Mouse (Mus musculus) neural tube, embryonic 14.5 days (tissue): ENCODE data around the gene Cavin1. TPM values are rescaled to one million over a fixed set of nuclear protein-coding genes. Genes with fewer than 3 reads are reported as not detected.

Experiments
- ATAC-seq: fragments of 200-750 bp; cut with Nextera tagmentation; 2 replicates; pipeline ENCODE4 v1.8.0; 2017; ENCODE audit warnings: low read depth, mild to moderate bottlenecking, moderate TSS enrichment, moderate library complexity
- H3K27ac ChIP-seq: fragments of 300-500 bp; sonication (generic); 2 replicates; pipeline ENCODE4 v1.5.1; 2014; ENCODE audit warnings: low read depth, mild to moderate bottlenecking, control low read depth, low read length, moderate library complexity, mixed read lengths
- H3K27me3 ChIP-seq: fragments of 300-500 bp; sonication (generic); 2 replicates; pipeline ENCODE4 v1.6.1; 2014; ENCODE audit warnings: low read length; ENCODE audit not compliant: control insufficient read depth, insufficient read depth
- H3K36me3 ChIP-seq: fragments of 300-500 bp; sonication (generic); 2 replicates; pipeline ENCODE4 v1.6.1; 2014; ENCODE audit warnings: low read length, mixed read lengths; ENCODE audit not compliant: control insufficient read depth, insufficient read depth
- H3K4me1 ChIP-seq: fragments of 300-500 bp; sonication (generic); 2 replicates; pipeline ENCODE4 v1.6.1; 2014; ENCODE audit warnings: low read length; ENCODE audit not compliant: control insufficient read depth, insufficient read depth
- H3K4me2 ChIP-seq: fragments of 300-500 bp; sonication (generic); 2 replicates; pipeline ENCODE4 v1.6.1; 2014; ENCODE audit warnings: mild to moderate bottlenecking, low read depth, low read length, control low read depth
- H3K4me3 ChIP-seq: fragments of 300-500 bp; sonication (generic); 2 replicates; pipeline ENCODE4 v1.5.1; 2014; ENCODE audit warnings: low read depth, low read length, control low read depth, mixed read lengths
- H3K9ac ChIP-seq: fragments of 300-500 bp; sonication (generic); replicated peaks from 2 replicates; pipeline ENCODE4 v1.6.1; 2014; ENCODE audit warnings: low read depth, mild to moderate bottlenecking, control low read depth, low read length, mixed read lengths
- H3K9me3 ChIP-seq: fragments of 300-500 bp; sonication (generic); 2 replicates; pipeline ENCODE4 v1.6.1; 2016; ENCODE audit warnings: low read length; ENCODE audit not compliant: control insufficient read depth
- WGBS: fragments of 180-500 bp; shearing (Covaris S2); extraction: QIAGEN DNeasy Blood & Tissue Kit; methylation state at CpG from one replicate; pipeline ENCODE4 v1.1.7; 2014; 5-methylcytosine and 5-hydroxymethylcytosine counted together
- polyA plus RNA-seq: library from polyadenylated mRNA; unstranded; fragments of >200 nt; fragmentation: Nextera tagmentation; extraction: Ambion mirVana; gene quantifications from 2 replicates; pipeline ENCODE4 v1.2.1, GENCODE M21; 2014

Cavin1 gene
- polyA plus RNA-seq, 1 experiment from 2014 or later = 5.3 TPM

DNA sequence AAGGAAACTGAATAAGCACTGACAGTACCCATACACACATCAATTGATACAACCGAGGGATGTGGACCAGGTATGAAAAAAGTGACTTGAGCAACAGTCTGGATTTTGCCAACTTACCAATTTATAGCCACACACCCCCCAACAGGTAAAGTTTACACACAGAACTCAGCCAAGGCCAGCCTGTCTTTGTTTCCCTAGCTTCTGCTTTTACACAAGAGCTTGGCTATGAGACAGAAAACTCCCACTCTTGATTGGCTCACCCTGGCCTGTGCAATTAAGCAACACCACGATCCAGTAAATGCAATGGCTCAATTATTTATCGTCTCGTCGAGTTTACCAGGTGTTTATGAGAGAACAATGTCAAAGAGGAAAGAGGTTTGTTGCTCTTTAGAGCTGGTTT, 32.6 kb downstream of the Cavin1 start:
- ATAC-seq = no peak
- Histone ChIP-seq H3K9ac (peak overlapping the region; percentile 39; the same call in 1 of the 2 replicates), H3K27me3 (no peaks in the 10 kb centered on the region), H3K27ac (peak overlapping the region; percentile 41; the same call in 1 of the 2 replicates), H3K4me3 (peak overlapping the region; percentile 97), H3K36me3 (no peaks in the 10 kb centered on the region), H3K4me1 (peaks cover 9% of the 10 kb centered on the region; the same call in 1 of the 2 replicates), H3K4me2 (peak overlapping the region; percentile 56), H3K9me3 (no peaks in the 10 kb centered on the region)
- 13% methylated on average over 5 of the region's 5 CpGs for WGBS

DNA sequence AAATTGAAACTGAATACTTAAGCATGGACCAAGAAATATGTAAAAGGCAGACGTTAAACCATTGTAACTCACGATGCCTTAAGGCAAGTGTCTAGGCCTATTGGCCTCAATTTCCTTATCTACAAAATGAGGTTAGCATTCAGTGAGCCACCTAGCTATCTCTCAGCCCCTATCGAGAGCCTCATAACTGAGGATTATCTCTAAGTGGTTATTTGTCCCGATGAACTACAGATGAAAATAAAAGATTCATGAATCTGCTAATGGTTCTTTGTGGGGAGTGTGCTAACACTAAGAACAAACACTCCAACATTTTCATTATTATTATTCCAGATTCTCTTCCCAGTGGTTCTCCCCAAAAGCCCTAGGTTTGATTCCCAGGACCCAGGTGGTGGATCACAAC, 33.4 kb downstream of the Cavin1 start:
- Histone ChIP-seq H3K9ac (no peak overlapping the region), H3K4me1 (peaks cover 9% of the 10 kb centered on the region; the same call in 1 of the 2 replicates), H3K27me3 (no peaks in the 10 kb centered on the region), H3K4me3 (peak overlapping the region; percentile 97; the same call in 1 of the 2 replicates), H3K27ac (no peak overlapping the region), H3K9me3 (no peaks in the 10 kb centered on the region), H3K4me2 (peak overlapping the region; percentile 56), H3K36me3 (no peaks in the 10 kb centered on the region)
- no peak for ATAC-seq
- 63% methylated on average over 4 of the region's 4 CpGs for WGBS

DNA sequence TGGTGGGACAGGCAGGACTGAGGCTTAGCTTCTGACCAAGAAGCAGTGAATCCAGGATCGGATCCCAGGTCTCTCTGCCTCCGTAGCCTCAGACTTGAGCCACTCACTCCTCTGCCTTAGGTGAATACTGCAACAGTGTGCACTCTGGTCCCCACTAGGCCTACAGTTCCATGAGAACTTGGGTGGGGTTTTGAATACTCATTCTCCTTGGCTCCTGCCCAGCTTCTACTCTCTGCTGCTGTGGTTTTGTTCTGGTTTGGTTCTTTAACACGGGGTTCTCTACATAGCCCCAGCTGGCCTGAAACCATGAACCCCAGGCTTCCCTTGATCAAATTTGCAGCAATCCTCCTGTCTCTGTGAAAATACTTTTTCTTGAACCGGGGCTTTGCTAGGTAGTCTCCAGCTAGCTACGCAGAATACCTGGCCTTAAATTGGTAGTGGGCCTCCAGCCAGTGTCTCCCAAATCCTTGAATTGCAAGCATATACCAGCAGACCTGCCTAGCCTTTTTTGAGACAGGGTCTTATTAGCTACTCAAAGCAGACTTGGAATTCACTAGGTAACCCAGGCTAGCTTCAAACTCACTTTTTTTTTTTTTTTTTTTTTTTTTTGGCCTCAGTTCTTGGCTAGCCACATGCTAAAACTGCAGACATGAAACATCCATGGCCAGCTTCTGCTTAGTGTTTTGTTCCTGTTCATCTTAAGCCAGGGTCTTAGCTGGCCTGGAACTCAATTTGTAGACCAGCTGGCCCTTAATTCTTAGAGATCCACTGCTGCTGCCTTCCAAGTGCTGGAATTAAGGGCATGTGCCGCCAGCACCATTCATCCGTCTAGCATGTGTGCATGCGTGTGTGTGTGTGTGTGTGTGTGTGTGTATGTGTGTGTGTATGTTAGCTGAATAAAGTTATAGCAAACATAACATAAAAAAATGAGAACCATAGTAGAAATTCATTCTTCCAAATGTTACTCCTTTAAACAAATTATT, 35.0 kb downstream of the Cavin1 start:
- Histone ChIP-seq H3K9ac (no peak overlapping the region), H3K4me1 (peaks cover 9% of the 10 kb centered on the region; the same call in 1 of the 2 replicates), H3K4me2 (no peak overlapping the region), H3K27ac (no peak overlapping the region), H3K4me3 (no peak overlapping the region), H3K9me3 (no peaks in the 10 kb centered on the region), H3K27me3 (no peaks in the 10 kb centered on the region), H3K36me3 (no peaks in the 10 kb centered on the region)
- WGBS = 84% methylated on average over 8 of the region's 8 CpGs
- no peak for ATAC-seq

DNA sequence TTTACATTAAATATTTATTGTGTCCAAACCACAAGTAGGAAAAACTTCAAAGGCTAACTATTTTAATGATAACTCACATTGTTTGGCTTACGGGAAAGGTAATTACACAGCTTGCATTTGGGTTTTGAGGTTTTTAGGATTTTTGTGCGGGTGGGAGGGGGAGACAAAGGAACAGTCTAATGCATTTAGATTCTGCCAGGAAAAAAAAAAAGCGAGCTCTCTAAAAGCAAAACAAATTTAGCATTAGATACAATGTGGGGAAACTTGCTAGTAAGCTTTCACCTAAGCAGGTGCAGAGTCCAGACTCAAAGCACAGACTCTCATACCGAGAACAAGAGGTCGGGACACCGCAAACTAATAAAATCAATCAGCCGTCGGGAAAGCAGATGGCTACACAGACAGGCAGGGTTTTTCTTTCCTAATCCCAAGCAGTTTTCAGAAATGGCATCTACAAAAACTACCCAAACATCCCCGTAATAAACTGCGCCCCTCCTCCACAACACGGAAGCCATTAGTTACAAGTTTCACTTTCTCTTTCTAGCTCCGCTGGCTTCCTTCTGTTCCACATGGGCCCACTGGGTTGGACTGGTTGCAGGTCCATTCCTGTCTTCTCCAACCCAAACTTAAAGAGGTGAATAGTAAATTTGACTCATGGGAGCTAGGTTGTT, 39.3 kb downstream of the Cavin1 start:
- Histone ChIP-seq H3K4me3 (no peak overlapping the region), H3K9ac (no peak overlapping the region), H3K4me1 (no peaks in the 10 kb centered on the region), H3K36me3 (no peaks in the 10 kb centered on the region), H3K27ac (no peak overlapping the region), H3K27me3 (no peaks in the 10 kb centered on the region), H3K9me3 (no peaks in the 10 kb centered on the region), H3K4me2 (no peak overlapping the region)
- ATAC-seq = no peak
- 47% methylated on average over 12 of the region's 12 CpGs for WGBS

DNA sequence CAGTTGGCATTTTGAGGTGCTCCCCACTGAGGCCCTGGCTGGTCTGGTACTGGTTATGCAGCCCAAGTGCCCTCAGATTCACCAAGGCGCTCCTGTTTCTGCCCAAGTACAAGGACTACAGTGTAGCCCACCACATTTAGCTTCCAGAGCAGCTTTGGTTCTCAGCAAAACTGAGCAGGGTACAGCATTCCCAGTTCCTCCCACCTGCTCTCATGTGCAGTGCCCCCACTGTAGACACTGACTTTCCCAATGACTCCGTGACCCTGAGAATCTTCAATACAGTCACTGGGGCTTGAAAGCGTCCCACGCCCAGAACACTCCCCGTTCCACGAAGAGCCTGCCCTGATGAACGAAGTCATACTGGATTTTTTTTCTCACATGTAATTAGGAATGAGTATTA, 40.1 kb downstream of the Cavin1 start:
- H3K36me3 ChIP-seq = no peaks in the 10 kb centered on the region
- ATAC-seq = no peak
- H3K4me2 ChIP-seq = no peak overlapping the region
- no peaks in the 10 kb centered on the region for H3K27me3 ChIP-seq
- no peaks in the 10 kb centered on the region for H3K9me3 ChIP-seq
- H3K9ac ChIP-seq = no peak overlapping the region
- no peak overlapping the region for H3K4me3 ChIP-seq
- no peaks in the 10 kb centered on the region for H3K4me1 ChIP-seq
- H3K27ac ChIP-seq = no peak overlapping the region
- WGBS = 77% methylated on average over 7 of the region's 7 CpGs

DNA sequence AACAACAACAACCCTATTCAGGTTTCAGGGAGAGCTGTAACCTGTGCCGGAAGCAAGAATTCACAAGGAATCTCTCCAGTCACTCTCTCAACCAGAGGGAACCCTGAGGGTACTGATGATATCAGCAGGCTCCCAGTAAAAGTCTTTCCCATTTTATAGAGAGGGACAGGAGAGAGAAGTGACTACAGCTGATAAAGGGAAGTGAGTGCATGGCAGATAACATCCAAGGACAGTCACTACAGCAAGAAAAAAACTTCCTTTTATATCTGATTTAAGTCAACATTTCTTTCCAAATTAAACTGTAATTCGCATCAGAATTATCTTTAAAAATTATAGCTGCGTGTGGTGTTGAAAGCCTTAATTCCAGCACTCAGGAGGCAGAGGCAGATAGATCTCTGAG, 43.3 kb downstream of the Cavin1 start:
- Histone ChIP-seq H3K4me1 (no peaks in the 10 kb centered on the region), H3K9ac (no peak overlapping the region), H3K36me3 (no peaks in the 10 kb centered on the region), H3K27ac (no peak overlapping the region), H3K4me3 (no peak overlapping the region), H3K27me3 (no peaks in the 10 kb centered on the region), H3K4me2 (no peak overlapping the region), H3K9me3 (no peaks in the 10 kb centered on the region)
- no peak for ATAC-seq
- 89% methylated on average over 3 of the region's 3 CpGs for WGBS

DNA sequence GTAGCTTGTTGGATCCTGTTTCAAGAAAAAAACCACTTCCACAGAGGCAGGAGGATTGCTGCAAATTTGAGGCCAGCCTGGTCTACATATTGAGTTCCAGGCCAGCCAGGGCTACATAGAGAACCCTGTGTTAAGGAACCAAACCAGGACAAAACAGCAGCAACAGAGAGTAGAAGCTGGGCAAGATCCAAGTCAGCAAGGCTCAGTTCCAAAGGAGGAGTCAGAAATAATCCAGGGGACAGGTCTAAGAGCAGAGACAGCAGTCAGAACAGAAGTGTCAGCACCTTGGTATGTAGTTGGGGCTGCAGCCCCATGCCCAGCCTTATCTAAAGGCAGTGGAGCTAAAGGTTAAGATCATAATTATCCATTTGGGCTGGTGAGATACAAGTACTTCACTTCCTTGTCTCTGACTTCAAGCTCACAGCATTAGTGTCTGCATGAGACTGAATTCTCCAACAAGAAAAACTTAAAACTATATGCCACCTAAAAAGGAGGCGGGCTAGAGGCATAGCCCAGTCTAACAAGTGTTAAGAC, 46.2 kb downstream of the Cavin1 start:
- Histone ChIP-seq H3K27ac (no peak overlapping the region), H3K27me3 (no peaks in the 10 kb centered on the region), H3K4me2 (no peak overlapping the region), H3K9me3 (no peaks in the 10 kb centered on the region), H3K9ac (no peak overlapping the region), H3K36me3 (no peaks in the 10 kb centered on the region), H3K4me1 (no peaks in the 10 kb centered on the region), H3K4me3 (no peak overlapping the region)
- no peak for ATAC-seq
- WGBS = 88% methylated on average over 1 of the region's 1 CpGs

DNA sequence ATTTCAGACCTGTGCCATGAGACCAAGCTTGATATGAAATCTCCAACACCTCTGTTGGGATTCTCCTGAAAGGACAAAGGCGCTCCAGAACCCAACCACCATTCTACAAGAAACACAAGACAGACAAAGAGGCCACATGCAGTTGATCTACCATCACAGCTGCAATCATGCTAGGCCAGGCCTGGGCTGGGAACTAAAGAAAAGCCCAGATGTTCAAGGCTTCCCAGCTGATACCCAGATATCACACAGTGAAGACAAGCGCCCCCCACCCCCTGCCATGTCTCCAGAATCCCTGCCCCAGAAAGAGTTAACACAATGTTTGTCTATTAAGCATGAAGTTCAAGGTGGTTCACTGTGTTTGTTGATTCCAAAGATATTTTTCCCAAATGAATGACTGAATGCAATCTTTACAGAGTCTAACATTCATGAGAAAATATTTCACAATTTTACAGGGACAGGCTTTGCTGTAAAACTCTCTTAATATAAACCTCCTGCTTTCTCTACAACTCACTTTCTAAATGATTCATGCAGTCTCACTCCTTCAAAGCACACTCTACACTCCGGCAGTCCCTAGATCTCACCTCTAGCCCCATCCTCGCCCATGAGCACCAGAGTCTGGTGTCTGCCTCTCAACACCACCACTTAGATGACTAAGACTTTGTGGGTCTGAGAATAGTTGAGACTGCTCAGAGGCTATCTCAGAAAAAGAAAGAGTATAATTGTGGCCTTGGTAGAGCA, 49.6 kb downstream of the Cavin1 start:
- Histone ChIP-seq H3K4me1 (no peaks in the 10 kb centered on the region), H3K9me3 (no peaks in the 10 kb centered on the region), H3K9ac (no peak overlapping the region), H3K27me3 (no peaks in the 10 kb centered on the region), H3K27ac (no peak overlapping the region), H3K4me3 (no peak overlapping the region), H3K36me3 (no peaks in the 10 kb centered on the region), H3K4me2 (no peak overlapping the region)
- 89% methylated on average over 4 of the region's 4 CpGs for WGBS
- no peak for ATAC-seq
